22 mouse cellular contexts compared by ENCODE assay signal in the genomic region with DNA sequence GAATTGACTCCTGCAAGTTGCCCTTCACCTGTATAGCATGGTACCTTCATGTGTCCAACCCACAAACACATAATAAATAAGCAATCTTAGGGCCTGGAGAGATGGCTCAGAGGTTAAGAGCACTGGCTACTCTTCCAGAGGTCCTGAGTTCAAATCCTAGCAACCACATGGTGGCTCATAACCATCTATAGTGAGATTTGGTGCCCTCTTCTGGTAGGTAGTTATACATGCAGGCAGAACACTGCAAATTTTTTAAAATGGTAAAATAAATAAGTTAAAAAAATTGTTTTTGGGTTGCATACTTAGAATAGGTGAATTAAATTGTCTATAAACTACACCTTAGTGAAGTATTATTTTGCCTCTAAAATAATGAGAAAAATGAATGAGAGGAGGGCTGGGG. TPM values are rescaled to one million over a fixed set of nuclear protein-coding genes. Genes with fewer than 3 reads are reported as not detected.
DNase-seq lines count a peak whose midpoint lies in the region; ATAC-seq and TF ChIP-seq lines count a peak whose summit lies in the region.
"Had no signal": no experiment of that assay in that cellular context is flagged by ENCODE, and none has a peak within 500 bp of the region (broad histone marks: within the 10 kb centered on the region; RNA-seq: fewer than 3 reads in every experiment).

No protein-coding gene starts in this region.

- H3K27ac ChIP-seq in heart, postnatal 0 days (ENCODE audit: low read depth), result no peak overlapping the region
- no peak overlapping the region for H3K27ac ChIP-seq in liver, embryonic 14.5 days
- no peak overlapping the region for H3K27ac ChIP-seq in liver, embryonic 11.5 days (ENCODE audit: low read depth, low read length)
- no peak overlapping the region for H3K27ac ChIP-seq in MEL (ENCODE audit: control insufficient read depth, low read depth, low read length)
- H3K27ac ChIP-seq: hindbrain, embryonic 14.5 days; kidney, embryonic 15.5 days; lung, embryonic 15.5 days; neural tube, embryonic 15.5 days had no signal

- no peak overlapping the region for H3K4me3 ChIP-seq in heart, postnatal 0 days (ENCODE audit: low read depth, low read length)
- no peak overlapping the region for H3K4me3 ChIP-seq in liver, embryonic 14.5 days (ENCODE audit: insufficient read depth in 1 of 2, low read depth in 2 of 2, low read length in 2 of 2)
- no peak overlapping the region for H3K4me3 ChIP-seq in liver, embryonic 11.5 days (ENCODE audit: low read depth, low read length)
- H3K4me3 ChIP-seq in MEL (ENCODE audit: control insufficient read depth in 1 of 2, insufficient read depth in 1 of 2, low read depth in 2 of 2, low read length in 2 of 2), result no peak overlapping the region
- H3K4me3 ChIP-seq: kidney, embryonic 15.5 days; lung, embryonic 15.5 days; neural tube, embryonic 15.5 days had no signal

- no peaks in the 10 kb centered on the region for H3K36me3 ChIP-seq in heart, postnatal 0 days (replicated peaks; ENCODE audit: control insufficient read depth, insufficient read depth, low read length)
- H3K36me3 ChIP-seq in liver, embryonic 14.5 days (replicated peaks; ENCODE audit: control insufficient read depth, insufficient read depth, low read depth), result no peaks in the 10 kb centered on the region
- no peaks in the 10 kb centered on the region for H3K36me3 ChIP-seq in liver, embryonic 11.5 days (ENCODE audit: control insufficient read depth, insufficient read depth, low read length)
- H3K36me3 ChIP-seq in MEL (ENCODE audit: control insufficient read depth in 1 of 2, insufficient read depth in 2 of 2, low read length in 2 of 2), result peaks cover 0 to 4% of the 10 kb centered on the region in 2 experiments; a peak in 2 of 4 replicates
- H3K36me3 ChIP-seq: G1E; kidney, embryonic 15.5 days; lung, embryonic 15.5 days; neural tube, embryonic 15.5 days had no signal

- H3K27me3 ChIP-seq in heart, postnatal 0 days (ENCODE audit: control insufficient read depth, insufficient read depth, low read length), result no peaks in the 10 kb centered on the region
- H3K27me3 ChIP-seq in liver, embryonic 14.5 days (ENCODE audit: control insufficient read depth, insufficient read depth, low read length), result no peaks in the 10 kb centered on the region
- H3K27me3 ChIP-seq in liver, embryonic 11.5 days (replicated peaks; ENCODE audit: control insufficient read depth, insufficient read depth, low read length), result no peaks in the 10 kb centered on the region
- H3K27me3 ChIP-seq in MEL (ENCODE audit: control insufficient read depth in 1 of 2, insufficient read depth in 2 of 2, low read length in 2 of 2), result no peaks in the 10 kb centered on the region
- H3K27me3 ChIP-seq: kidney, embryonic 15.5 days; lung, embryonic 15.5 days; neural tube, embryonic 15.5 days had no signal

- ATAC-seq in heart, postnatal 0 days (ENCODE audit: insufficient read depth, low read depth), result no peak
- no peak for ATAC-seq in liver, embryonic 14.5 days (ENCODE audit: insufficient read depth)
- no peak for ATAC-seq in liver, embryonic 11.5 days (replicated peaks; ENCODE audit: low FRiP score)
- ATAC-seq: activated CD4-positive, CD25-positive, alpha-beta regulatory T cell, adult 4 months; forebrain, embryonic 14.5 days had no signal

- peak; percentile 32 for TF ChIP-seq RAD21 in MEL (IDR thresholded peaks at IDR 0.05; ENCODE audit: low read depth, low read length)

- no peaks in the 10 kb centered on the region for H3K79me2 ChIP-seq in MEL (ENCODE audit: control insufficient read depth, insufficient read depth, low read length, poor library complexity)

- TF ChIP-seq CTCF in heart, postnatal 0 days (IDR thresholded peaks at IDR 0.05; ENCODE audit: low read depth), result peak; percentile 8; the same call in 1 of the 2 replicates
- peak; percentile 46; the same call in 1 of the 2 replicates for TF ChIP-seq CTCF in liver, embryonic 14.5 days (IDR thresholded peaks at IDR 0.05; ENCODE audit: low read depth)
- peak in 2 of 3 experiments; percentile 31 to 53; a peak in 3 of 6 replicates for TF ChIP-seq CTCF in MEL (IDR thresholded peaks at IDR 0.05 in 2 of 3, conservative IDR thresholded peaks at IDR 0.05 in 1 of 3; ENCODE audit: control insufficient read depth in 1 of 3, insufficient read depth in 1 of 3, low read depth in 2 of 3, low read length in 3 of 3, poor library complexity in 1 of 3, severe bottlenecking in 1 of 3)

- no peak overlapping the region for H3K9ac ChIP-seq in heart, postnatal 0 days (replicated peaks; ENCODE audit: low read depth, low read length)
- no peak overlapping the region for H3K9ac ChIP-seq in liver, embryonic 14.5 days (replicated peaks)
- H3K9ac ChIP-seq in liver, embryonic 11.5 days (ENCODE audit: low read depth, low read length), result no peak overlapping the region
- H3K9ac ChIP-seq in MEL (ENCODE audit: control insufficient read depth, low read depth, low read length, poor library complexity, severe bottlenecking), result no peak overlapping the region; the same call in 1 of the 2 replicates
- H3K9ac ChIP-seq: hindbrain, embryonic 14.5 days; kidney, embryonic 15.5 days; lung, embryonic 15.5 days; neural tube, embryonic 15.5 days had no signal

- H3K4me2 ChIP-seq in heart, postnatal 0 days (ENCODE audit: low read depth, low read length), result no peak overlapping the region
- no peak overlapping the region for H3K4me2 ChIP-seq in liver, embryonic 14.5 days (ENCODE audit: low read depth)
- H3K4me2 ChIP-seq in liver, embryonic 11.5 days, result no peak overlapping the region
- H3K4me2 ChIP-seq: hindbrain, embryonic 14.5 days; kidney, embryonic 15.5 days; lung, embryonic 15.5 days; midbrain, embryonic 11.5 days; neural tube, embryonic 15.5 days had no signal

- H3K9me3 ChIP-seq in heart, postnatal 0 days (replicated peaks; ENCODE audit: control insufficient read depth, low read length), result no peaks in the 10 kb centered on the region
- H3K9me3 ChIP-seq in liver, embryonic 14.5 days (ENCODE audit: control insufficient read depth, low read length), result no peaks in the 10 kb centered on the region
- no peaks in the 10 kb centered on the region for H3K9me3 ChIP-seq in liver, embryonic 11.5 days (ENCODE audit: control insufficient read depth, low read length)
- H3K9me3 ChIP-seq in MEL (replicated peaks; ENCODE audit: insufficient read depth, low read length), result no peaks in the 10 kb centered on the region
- H3K9me3 ChIP-seq: kidney, embryonic 15.5 days; lung, embryonic 15.5 days; neural tube, embryonic 15.5 days had no signal

- peaks cover 7% of the 10 kb centered on the region; the same call in 1 of the 2 replicates for H3K4me1 ChIP-seq in heart, postnatal 0 days (ENCODE audit: control insufficient read depth, insufficient read depth)
- H3K4me1 ChIP-seq in liver, embryonic 14.5 days (replicated peaks; ENCODE audit: control insufficient read depth in 2 of 2, insufficient read depth in 2 of 2, low read length in 1 of 2), result no peaks in the 10 kb centered on the region; a peak in 1 of 4 replicates
- no peaks in the 10 kb centered on the region for H3K4me1 ChIP-seq in liver, embryonic 11.5 days (replicated peaks; ENCODE audit: control insufficient read depth, insufficient read depth, low read length)
- peaks cover 0 to 9% of the 10 kb centered on the region in 2 experiments; a peak in 2 of 4 replicates for H3K4me1 ChIP-seq in MEL (ENCODE audit: control insufficient read depth in 1 of 2, insufficient read depth in 2 of 2, low read length in 2 of 2)
- H3K4me1 ChIP-seq: kidney, embryonic 15.5 days; lung, embryonic 15.5 days; neural tube, embryonic 15.5 days had no signal

- TF ChIP-seq POLR2A in MEL (IDR thresholded peaks at IDR 0.05; ENCODE audit: control insufficient read depth in 1 of 2, insufficient read depth in 1 of 2, low read depth in 1 of 2, low read length in 2 of 2, poor library complexity in 1 of 2), result no peak

- TF ChIP-seq EP300 in heart, postnatal 0 days (IDR thresholded peaks at IDR 0.05; ENCODE audit: low read depth), result no peak
- TF ChIP-seq EP300 in liver, embryonic 14.5 days (IDR thresholded peaks at IDR 0.05; ENCODE audit: low read depth), result no peak
- TF ChIP-seq EP300 in MEL (IDR thresholded peaks at IDR 0.05; ENCODE audit: low read depth in 1 of 2, low read length in 2 of 2), result no peak

- no peak for DNase-seq in heart, postnatal 0 days (ENCODE audit: low spot score)
- DNase-seq in heart, postnatal 4 days, result no peak
- DNase-seq in liver, embryonic 14.5 days (ENCODE audit: low read depth in 3 of 3, low spot score in 3 of 3), result no peak
- DNase-seq in liver, embryonic 11.5 days (ENCODE audit: low spot score), result no peak
- DNase-seq in A20 (ENCODE audit: low read depth, low spot score) (peak; percentile 19), MEL (ENCODE audit: low read depth, low spot score) (peak; percentile 39)
- no peak for DNase-seq in spleen, postnatal 10 days (ENCODE audit: low spot score in 2 of 2)
- DNase-seq: adrenal gland, adult 8-10 months; cerebellum, adult 2 months; cerebellum, postnatal 36 days; gastrocnemius, postnatal 14 days; heart, adult 18-20 months; heart, postnatal 36 days; kidney, adult 11 months had no signal

TF ChIP-seq in MEL, 35 proteins besides CTCF, POLR2A, EP300 and RAD21 (continues in another document):
- TF ChIP-seq JUND (IDR thresholded peaks at IDR 0.05; ENCODE audit: low read depth, low read length) (no peak), KAT2A (conservative IDR thresholded peaks at IDR 0.05; ENCODE audit: low read depth, low read length) (no peak), MAFK (IDR thresholded peaks at IDR 0.05; ENCODE audit: borderline replicate concordance, low read depth, low read length) (no peak)

RNA-seq across cellular contexts. Expression of gene Acsbg1, which starts 30.8 kb away (rescaled TPM):
- 0.69 TPM in 1 of 2 replicates, not detected in the other for total RNA-seq in heart, postnatal 0 days (2014; rRNA removed; ENCODE audit: low replicate concordance)
- polyA plus RNA-seq in heart, postnatal 0 days (2015; fragmentation: Nextera tagmentation; extraction: Ambion mirVana), result 0.07 and 0.19 TPM in 2 replicates
- under 1 TPM in 1 of 2 experiments, not detected in 1; 0.09 TPM for total RNA-seq in heart, postnatal 4 days (2021)
- 0.04 and 0.09 TPM in 2 replicates for polyA plus RNA-seq in liver, embryonic 14.5 days (2012; rRNA removed)
- polyA plus RNA-seq in liver, embryonic 14.5 days (2014; fragmentation: Nextera tagmentation; extraction: Ambion mirVana), result 0.13 TPM in 1 of 2 replicates, not detected in the other
- polyA plus RNA-seq in liver, embryonic 11.5 days (2014; fragmentation: Nextera tagmentation; extraction: Ambion mirVana), result 0.11 and 0.18 TPM in 2 replicates
- 8.3 and 11.9 TPM in 2 replicates for total RNA-seq in MEL (2012; rRNA removed)
- 1 to 10 TPM in 1 of 2 experiments, not detected in 1; 8.8 TPM for polyA plus RNA-seq in MEL (2012; ENCODE audit: insufficient read depth in 1 of 2, insufficient read length in 2 of 2, low read depth in 1 of 2, low replicate concordance in 2 of 2, missing spikeins in 1 of 2)

RNA-seq across cellular contexts. Expression of gene Idh3a, which starts 44.8 kb away (rescaled TPM):
- 402 and 407 TPM in 2 replicates for total RNA-seq in heart, postnatal 0 days (2014; rRNA removed; ENCODE audit: low replicate concordance)
- 840 TPM in 2 replicates for polyA plus RNA-seq in heart, postnatal 0 days (2015; fragmentation: Nextera tagmentation; extraction: Ambion mirVana)
- total RNA-seq in heart, postnatal 4 days (2021), result 100 to 1,000 TPM; 502 TPM
- polyA plus RNA-seq in liver, embryonic 14.5 days (2012; rRNA removed), result 30.5 and 40.0 TPM in 2 replicates
- 89.6 and 90.7 TPM in 2 replicates for polyA plus RNA-seq in liver, embryonic 14.5 days (2014; fragmentation: Nextera tagmentation; extraction: Ambion mirVana)
- 234 and 244 TPM in 2 replicates for polyA plus RNA-seq in liver, embryonic 11.5 days (2014; fragmentation: Nextera tagmentation; extraction: Ambion mirVana)
- 160 and 170 TPM in 2 replicates for total RNA-seq in MEL (2012; rRNA removed)
- polyA plus RNA-seq in MEL (2012; ENCODE audit: insufficient read depth in 1 of 2, insufficient read length in 2 of 2, low read depth in 1 of 2, low replicate concordance in 2 of 2, missing spikeins in 1 of 2), result 100 to 1,000 TPM; 205 to 282 TPM

Comparison
In these comparisons a context has a peak if more than half of its experiments do, and no peak if none do; other contexts are left out.
1. DNase-seq: peak in A20 (single experiment) and MEL (single experiment); none in heart, postnatal 0 days (single experiment), heart, postnatal 4 days (single experiment), liver, embryonic 14.5 days (0 of 3), liver, embryonic 11.5 days (single experiment) and spleen, postnatal 10 days (0 of 2).
2. Peak in every context shown above with its lines, with median percentiles within 50 percentile points of each other: CTCF ChIP-seq.